Mouse (Mus musculus) thymus, adult 18-20 months (tissue): ENCODE data around the gene Hspa1l.
"Not testable (repeated sequence)": the region's sequence is repeated elsewhere in the genome, so short reads cannot be mapped to it uniquely, and the experiment has no call there.

ENCODE experiments used
- DNase-seq, 2 experiments: peaks; one replicate each; pipeline ENCODE4 v3.0.0; 2022; ENCODE audit warnings: mixed read lengths in 2 of 2

Hspa1l gene

GRCm38 (mm10) chr17:35005158-35005557 lies 32.7 kb downstream of the Hspa1l start:
- no peak for DNase-seq

GRCm38 (mm10) chr17:35005902-35006301 lies 33.4 kb downstream of the Hspa1l start:
- DNase-seq: not testable (repeated sequence)

- no peak for DNase-seq
These were observed 35.0 kb downstream of the Hspa1l start for GRCm38 (mm10) chr17:35007387-35007991.

- no peak for DNase-seq
These were observed 37.1 kb downstream of the Hspa1l start for GRCm38 (mm10) chr17:35009586-35009985.

GRCm38 (mm10) chr17:35011440-35011839 lies 38.9 kb downstream of the Hspa1l start:
- no peak for DNase-seq

- no peak for DNase-seq
These were observed 39.9 kb downstream of the Hspa1l start for GRCm38 (mm10) chr17:35012430-35012829.

- DNase-seq: no peak
These were observed 40.7 kb downstream of the Hspa1l start for GRCm38 (mm10) chr17:35013221-35013620.

- no peak for DNase-seq
These were observed 42.8 kb downstream of the Hspa1l start for GRCm38 (mm10) chr17:35015296-35015695.

- DNase-seq: no peak
These were observed 43.9 kb downstream of the Hspa1l start, which contains the start of gene Vwa7 for GRCm38 (mm10) chr17:35016376-35016775. TSS of gene Vwa7 (plus strand) at chr17:35016579.

GRCm38 (mm10) chr17:35016791-35017705 lies 44.5 kb downstream of the Hspa1l start:
- DNase-seq: no peak

- DNase-seq: no peak
These were observed 45.2 kb downstream of the Hspa1l start for GRCm38 (mm10) chr17:35017706-35018030.

- no peak for DNase-seq
These were observed 45.7 kb downstream of the Hspa1l start for GRCm38 (mm10) chr17:35018171-35018570.

GRCm38 (mm10) chr17:35019894-35020293 lies 47.4 kb downstream of the Hspa1l start:
- no peak for DNase-seq

GRCm38 (mm10) chr17:35020551-35020950 lies 48.0 kb downstream of the Hspa1l start:
- no peak for DNase-seq

- peak; percentile 71 to 77 for DNase-seq
These were observed 48.8 kb downstream of the Hspa1l start for GRCm38 (mm10) chr17:35021163-35021808.

GRCm38 (mm10) chr17:35021842-35022477 lies 49.5 kb downstream of the Hspa1l start:
- no peak for DNase-seq

- no peak for DNase-seq
These were observed 50.1 kb downstream of the Hspa1l start for GRCm38 (mm10) chr17:35022541-35023060.

GRCm38 (mm10) chr17:35023221-35023620 lies 50.7 kb downstream of the Hspa1l start:
- DNase-seq: no peak

- no peak for DNase-seq
These were observed 51.3 kb downstream of the Hspa1l start for GRCm38 (mm10) chr17:35023756-35024155.

GRCm38 (mm10) chr17:35024261-35024660 lies 51.8 kb downstream of the Hspa1l start:
- no peak for DNase-seq

- no peak for DNase-seq
These were observed 52.4 kb downstream of the Hspa1l start for GRCm38 (mm10) chr17:35024691-35025488.

GRCm38 (mm10) chr17:35026206-35026605 lies 53.7 kb downstream of the Hspa1l start:
- DNase-seq: no peak
